Mouse (Mus musculus) G1E (cell line): ENCODE results near the gene Glmn.

Experiments used
- CTCF ChIP-seq: IDR thresholded peaks from 2 replicates; pipeline ENCODE4 v1.5.1; 2012; ENCODE audit warnings: low read depth, low read length, inconsistent platforms, mixed read lengths
- GATA1 ChIP-seq: IDR thresholded peaks from 2 replicates; pipeline ENCODE4 v1.6.1; 2012; ENCODE audit warnings: borderline replicate concordance, low read length, inconsistent platforms, mixed read lengths
- GATA2 ChIP-seq: IDR thresholded peaks from 2 replicates; pipeline ENCODE4 v1.6.1; 2012; ENCODE audit warnings: low read depth, low read length, inconsistent platforms, borderline replicate concordance
- POLR2AphosphoS5 ChIP-seq: IDR thresholded peaks from 2 replicates; pipeline ENCODE4 v1.6.1; 2012; ENCODE audit warnings: low read depth, low read length, inconsistent platforms; ENCODE audit not compliant: insufficient replicate concordance
- TAL1 ChIP-seq: conservative IDR thresholded peaks from 2 replicates; pipeline ENCODE4 v1.6.1; 2012; ENCODE audit warnings: low read depth, low read length, inconsistent platforms, mixed read lengths

- TF ChIP-seq CTCF = no peak
- TF ChIP-seq TAL1 = no peak
- no peak for TF ChIP-seq GATA1
- TF ChIP-seq POLR2AphosphoS5 = no peak
- no peak for TF ChIP-seq GATA2
These were observed 46.9 kb upstream of the Glmn start for GRCm38 (mm10) chr5:107644595-107644994.
